13 mouse cellular contexts compared by ENCODE assay signal in genomic region chr3:88230262-88231047, GRCm38 (mm10). TPM values are rescaled to one million over a fixed set of nuclear protein-coding genes. Genes with fewer than 3 reads are reported as not detected.
DNase-seq lines count a peak whose midpoint lies in the region; ATAC-seq and TF ChIP-seq lines count a peak whose summit lies in the region.
"Had no signal": no experiment of that assay in that cellular context is flagged by ENCODE, and none has a peak within 500 bp of the region (broad histone marks: within the 10 kb centered on the region; RNA-seq: fewer than 3 reads in every experiment).

No protein-coding gene starts in this region.

- WGBS in forebrain, embryonic 16.5 days, result 19% methylated on average over 17 of the region's 17 CpGs

- DNase-seq in left cerebral cortex, adult 2 months (ENCODE audit: extremely low spot score in 1 of 2, low spot score in 2 of 2), result no peak
- DNase-seq in left cerebral cortex, adult 8-10 months (ENCODE audit: low spot score in 2 of 2), result no peak
- peak; percentile 59 to 62 for DNase-seq in kidney, postnatal 4 days
- no peak for DNase-seq in adrenal gland, postnatal 14 days
- DNase-seq in embryo, embryonic 10.5 days (ENCODE audit: low spot score), result no peak

- H3K9me3 ChIP-seq in forebrain, embryonic 16.5 days (ENCODE audit: control insufficient read depth, low read length), result no peaks in the 10 kb centered on the region
- H3K9me3 ChIP-seq: embryonic facial prominence, embryonic 12.5 days; stomach, embryonic 15.5 days had no signal

- H3K27ac ChIP-seq in left cerebral cortex, adult 2 months, result peak overlapping the region; percentile 76
- H3K27ac ChIP-seq in forebrain, embryonic 16.5 days (ENCODE audit: low read length), result peak overlapping the region; percentile 100
- H3K27ac ChIP-seq: embryonic facial prominence, embryonic 12.5 days; stomach, embryonic 15.5 days had no signal

- peaks cover 87% of the 10 kb centered on the region for H3K4me1 ChIP-seq in forebrain, embryonic 16.5 days (replicated peaks; ENCODE audit: control insufficient read depth, insufficient read depth, low read length)
- H3K4me1 ChIP-seq: embryonic facial prominence, embryonic 12.5 days; stomach, embryonic 15.5 days had no signal

- no peaks in the 10 kb centered on the region for H3K27me3 ChIP-seq in forebrain, embryonic 16.5 days (replicated peaks; ENCODE audit: control insufficient read depth, insufficient read depth, low read length)

- intact Hi-C loops in left cerebral cortex, adult 2 months (cut with DNase I), result loop anchor here (5.0 kb wide), 1 partner anchor 93 kb away; no protein-coding TSS in a partner anchor

- no peak overlapping the region for H3K4me3 ChIP-seq in left cerebral cortex, adult 2 months
- no peak overlapping the region for H3K4me3 ChIP-seq in forebrain, embryonic 16.5 days (replicated peaks; ENCODE audit: low read length)
- H3K4me3 ChIP-seq: embryonic facial prominence, embryonic 12.5 days; stomach, embryonic 15.5 days had no signal

- no peak overlapping the region for H3K4me2 ChIP-seq in forebrain, embryonic 16.5 days (ENCODE audit: low read length)
- H3K4me2 ChIP-seq: embryonic facial prominence, embryonic 12.5 days; stomach, embryonic 15.5 days had no signal

- H3K9ac ChIP-seq in forebrain, embryonic 16.5 days (replicated peaks; ENCODE audit: low read depth, low read length), result peak overlapping the region; percentile 51
- H3K9ac ChIP-seq: embryonic facial prominence, embryonic 12.5 days; stomach, embryonic 15.5 days had no signal

- peaks cover 29% of the 10 kb centered on the region for H3K36me3 ChIP-seq in forebrain, embryonic 16.5 days (ENCODE audit: control insufficient read depth, insufficient read depth)
- H3K36me3 ChIP-seq: embryonic facial prominence, embryonic 12.5 days; stomach, embryonic 15.5 days had no signal

- no peak for TF ChIP-seq CTCF in left cerebral cortex, adult 2 months (IDR thresholded peaks at IDR 0.05)

- peak; percentile 0; the same call in 1 of the 2 replicates for ATAC-seq in forebrain, embryonic 16.5 days
- no peak for ATAC-seq in inflammation-experienced regulatory T-cells, adult 6 months
- ATAC-seq: lung, postnatal 0 days had no signal

RNA-seq across cellular contexts. Expression of gene Rhbg, which starts 24.1 kb away (rescaled TPM):
- total RNA-seq in left cerebral cortex, adult 2 months (2021), result not detected
- total RNA-seq in left cerebral cortex, adult 8-10 months (2022), result not detected
- polyA plus RNA-seq in forebrain, embryonic 16.5 days (2015; fragmentation: Nextera tagmentation; extraction: Ambion mirVana), result not detected in 2 replicates
- polyA plus RNA-seq in inflammation-experienced regulatory T-cells, adult 6 months (2017; shearing (Covaris generic)), result not detected
- total RNA-seq in adrenal gland, postnatal 14 days (2021), result 0.86 and 2.1 TPM in 2 replicates
- total RNA-seq: gastrocnemius, adult 18-20 months; layer of hippocampus, adult 18-20 months had no signal
- polyA plus RNA-seq: heart, postnatal 0 days had no signal

RNA-seq across cellular contexts. Expression of gene Gm38392, which starts 56.6 kb away (rescaled TPM):
- under 1 TPM in 1 of 2 experiments, not detected in 1; 0.59 TPM for total RNA-seq in left cerebral cortex, adult 2 months (2021)
- under 1 TPM in 1 of 4 experiments, not detected in 3; 0.61 TPM for total RNA-seq in left cerebral cortex, adult 8-10 months (2022)
- 0.18 and 0.27 TPM in 2 replicates for polyA plus RNA-seq in forebrain, embryonic 16.5 days (2015; fragmentation: Nextera tagmentation; extraction: Ambion mirVana)
- not detected for polyA plus RNA-seq in inflammation-experienced regulatory T-cells, adult 6 months (2017; shearing (Covaris generic))
- 0.96 and 1.5 TPM in 2 replicates for total RNA-seq in adrenal gland, postnatal 14 days (2021)
- polyA plus RNA-seq: embryonic facial prominence, embryonic 12.5 days; heart, postnatal 0 days had no signal

Comparison
In these comparisons a context has a peak if more than half of its experiments do, and no peak if none do; other contexts are left out.
1. DNase-seq: peak in kidney, postnatal 4 days (2 of 2); none in left cerebral cortex, adult 2 months (0 of 2), left cerebral cortex, adult 8-10 months (0 of 2), adrenal gland, postnatal 14 days (single experiment) and embryo, embryonic 10.5 days (single experiment).